Mouse (Mus musculus): Measurements from ENCODE around the gene Kif5a. TPM values are rescaled to one million over a fixed set of nuclear protein-coding genes. Genes with fewer than 3 reads are reported as not detected.

Gene Kif5a
- polyA plus RNA-seq, 1 experiment from 2014 or later = 6.7 TPM

DNA sequence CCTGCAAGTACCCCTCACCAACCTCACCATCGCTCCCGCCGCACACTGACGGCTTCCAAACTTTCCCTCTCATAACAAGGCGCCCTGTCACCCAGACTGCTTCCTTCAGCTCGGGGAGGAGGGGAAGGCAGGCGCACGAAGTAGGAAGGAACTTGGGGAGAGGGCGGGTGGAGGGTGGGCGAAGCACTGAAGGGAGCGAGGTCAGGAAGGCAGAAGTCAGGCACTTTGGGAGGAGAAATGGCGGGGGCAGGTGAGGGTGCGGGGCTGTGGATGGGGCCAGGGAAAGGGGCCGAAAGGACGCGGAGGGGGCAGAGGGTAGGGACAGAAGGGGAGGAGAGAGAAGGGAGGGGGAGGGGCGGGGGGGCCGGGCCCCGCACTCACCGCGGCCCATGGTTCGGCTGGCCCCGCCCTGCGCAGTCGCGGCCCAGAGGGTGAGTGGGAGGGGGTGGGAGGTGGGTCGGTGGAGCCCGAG, 25.2 kb upstream of the Kif5a start:
- WGBS = under 1% methylated on average over 22 of the region's 28 CpGs
- H3K36me3 ChIP-seq = peaks cover 47% of the 10 kb centered on the region
- peak overlapping the region; percentile 70 for H3K4me3 ChIP-seq
- peak; percentile 35 for ATAC-seq (ENCODE audit: insufficient number of reproducible peaks, insufficient read depth, low FRiP score, low TSS enrichment, low read depth)
- peak overlapping the region; percentile 97 for H3K27ac ChIP-seq
- peak overlapping the region; percentile 89 for H3K4me2 ChIP-seq
- no peaks in the 10 kb centered on the region for H3K9me3 ChIP-seq
- H3K9ac ChIP-seq = peak overlapping the region; percentile 84
- no peaks in the 10 kb centered on the region for H3K27me3 ChIP-seq
- peaks cover 74% of the 10 kb centered on the region for H3K4me1 ChIP-seq

DNA sequence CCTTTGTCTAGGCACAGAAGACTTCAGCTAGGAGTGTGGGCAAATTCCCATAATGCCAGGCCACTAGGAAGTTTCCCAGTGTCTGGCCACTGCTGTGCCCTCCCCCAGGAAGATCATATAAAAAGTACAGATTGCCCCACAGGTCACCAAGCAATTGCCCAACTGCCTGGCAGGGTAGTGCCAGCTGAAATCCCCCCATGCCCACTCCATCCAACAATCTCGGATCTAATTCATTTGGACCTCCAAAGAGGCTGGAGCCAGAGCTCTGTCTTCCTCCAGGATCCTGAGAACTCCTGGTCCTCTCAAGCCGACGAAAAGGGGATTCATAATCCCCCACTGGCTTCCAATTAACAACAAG, 24.8 kb upstream of the Kif5a start:
- Histone ChIP-seq H3K4me2 (peak overlapping the region; percentile 89), H3K9ac (peak overlapping the region; percentile 84), H3K27ac (peak overlapping the region; percentile 97), H3K36me3 (peaks cover 47% of the 10 kb centered on the region), H3K9me3 (no peaks in the 10 kb centered on the region), H3K27me3 (no peaks in the 10 kb centered on the region), H3K4me1 (peaks cover 70% of the 10 kb centered on the region), H3K4me3 (peak overlapping the region; percentile 70)
- 1% methylated on average over 3 of the region's 3 CpGs for WGBS
- ATAC-seq (ENCODE audit: insufficient number of reproducible peaks, insufficient read depth, low FRiP score, low TSS enrichment, low read depth) = no peak

DNA sequence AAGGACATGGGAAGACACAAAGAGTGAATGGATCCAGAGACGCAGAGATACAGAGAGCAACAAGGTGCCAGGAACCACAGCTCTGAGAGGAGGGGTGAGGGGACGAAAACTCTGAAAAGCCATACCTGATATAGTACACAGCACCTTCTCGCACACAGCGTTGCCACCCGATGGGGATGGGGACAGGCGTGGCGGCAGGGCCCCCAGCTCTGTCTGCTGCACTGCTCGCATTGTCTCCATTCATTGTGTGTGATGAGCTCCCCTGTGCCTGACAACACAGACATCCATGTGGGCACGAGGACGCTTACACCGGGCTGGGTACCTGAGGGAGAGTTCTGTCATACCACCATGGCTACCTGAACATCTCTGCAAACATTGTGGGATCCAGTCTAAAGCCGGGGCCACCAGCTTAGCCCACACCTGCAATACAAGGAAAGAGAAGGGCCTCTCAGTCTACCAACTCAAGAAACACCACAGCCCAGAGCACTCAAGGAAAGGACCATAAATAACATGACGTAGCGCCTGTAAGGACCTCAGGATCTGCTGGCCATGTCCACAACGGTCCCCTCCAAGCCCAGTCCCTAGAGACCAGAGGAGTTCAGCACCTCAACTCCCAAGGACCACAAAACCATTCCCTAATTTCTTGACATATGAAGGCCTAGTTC, 24.3 kb upstream of the Kif5a start:
- peak overlapping the region; percentile 97 for H3K27ac ChIP-seq
- ATAC-seq (ENCODE audit: insufficient number of reproducible peaks, insufficient read depth, low FRiP score, low TSS enrichment, low read depth) = no peak
- H3K4me3 ChIP-seq = peak overlapping the region; percentile 70
- peak overlapping the region; percentile 89 for H3K4me2 ChIP-seq
- H3K4me1 ChIP-seq = peaks cover 65% of the 10 kb centered on the region
- H3K27me3 ChIP-seq = no peaks in the 10 kb centered on the region
- 80% methylated on average over 15 of the region's 15 CpGs for WGBS
- peaks cover 51% of the 10 kb centered on the region for H3K36me3 ChIP-seq
- peak overlapping the region; percentile 84 for H3K9ac ChIP-seq
- H3K9me3 ChIP-seq = no peaks in the 10 kb centered on the region

DNA sequence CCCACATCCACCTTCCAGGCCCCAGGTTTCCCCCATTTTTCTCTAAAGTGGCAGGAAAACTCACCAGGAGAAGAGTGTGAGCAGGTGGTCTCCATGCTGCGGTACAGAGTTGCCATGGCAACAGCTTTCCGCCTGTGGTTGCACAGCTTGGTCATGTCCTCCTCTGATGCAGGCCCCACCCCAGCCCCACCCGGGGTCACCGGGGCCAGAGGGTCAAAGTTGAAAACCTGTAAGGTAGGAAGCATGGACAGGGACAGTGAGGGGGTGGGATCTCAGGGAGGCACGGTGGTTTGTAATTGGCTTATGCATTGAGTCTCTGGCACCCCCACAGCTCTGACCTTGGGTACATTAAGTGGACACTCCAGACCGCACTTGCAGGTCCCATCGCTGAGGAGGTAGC, 23.6 kb upstream of the Kif5a start:
- Histone ChIP-seq H3K9me3 (no peaks in the 10 kb centered on the region), H3K9ac (peak overlapping the region; percentile 84; the same call in 1 of the 2 replicates), H3K4me2 (peak overlapping the region; percentile 89), H3K4me1 (peaks cover 58% of the 10 kb centered on the region), H3K36me3 (peaks cover 57% of the 10 kb centered on the region), H3K27me3 (no peaks in the 10 kb centered on the region), H3K27ac (no peak overlapping the region), H3K4me3 (peak overlapping the region; percentile 70; the same call in 1 of the 2 replicates)
- ATAC-seq (ENCODE audit: insufficient number of reproducible peaks, insufficient read depth, low FRiP score, low TSS enrichment, low read depth) = no peak
- WGBS = 66% methylated on average over 7 of the region's 7 CpGs

DNA sequence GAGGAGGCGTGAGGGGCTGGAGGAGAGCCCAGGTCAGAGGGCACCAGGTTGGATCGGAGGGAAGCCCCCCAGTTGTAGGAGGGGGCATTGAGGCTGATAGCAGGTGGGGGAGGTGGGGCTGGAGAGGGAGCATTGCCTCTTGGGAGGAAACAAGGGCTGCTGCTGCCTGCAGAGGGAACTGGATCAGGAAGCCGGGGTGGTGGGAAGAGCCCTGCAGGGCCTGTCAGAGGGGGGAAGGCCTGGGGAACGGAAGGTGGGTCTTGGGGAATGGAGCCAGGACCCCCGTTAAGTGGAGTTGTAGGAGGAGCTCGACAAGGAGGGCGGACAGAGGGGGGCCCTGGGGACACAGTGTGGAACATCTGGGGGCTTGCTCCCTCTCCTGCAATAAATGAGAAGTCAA, 23.0 kb upstream of the Kif5a start:
- peaks cover 53% of the 10 kb centered on the region for H3K4me1 ChIP-seq
- no peaks in the 10 kb centered on the region for H3K9me3 ChIP-seq
- 78% methylated on average over 7 of the region's 7 CpGs for WGBS
- H3K4me2 ChIP-seq = peak overlapping the region; percentile 89
- H3K27ac ChIP-seq = no peak overlapping the region
- no peak for ATAC-seq (ENCODE audit: insufficient number of reproducible peaks, insufficient read depth, low FRiP score, low TSS enrichment, low read depth)
- H3K36me3 ChIP-seq = peaks cover 63% of the 10 kb centered on the region
- peak overlapping the region; percentile 70; the same call in 1 of the 2 replicates for H3K4me3 ChIP-seq
- H3K9ac ChIP-seq = peak overlapping the region; percentile 58; the same call in 1 of the 2 replicates
- H3K27me3 ChIP-seq = no peaks in the 10 kb centered on the region

DNA sequence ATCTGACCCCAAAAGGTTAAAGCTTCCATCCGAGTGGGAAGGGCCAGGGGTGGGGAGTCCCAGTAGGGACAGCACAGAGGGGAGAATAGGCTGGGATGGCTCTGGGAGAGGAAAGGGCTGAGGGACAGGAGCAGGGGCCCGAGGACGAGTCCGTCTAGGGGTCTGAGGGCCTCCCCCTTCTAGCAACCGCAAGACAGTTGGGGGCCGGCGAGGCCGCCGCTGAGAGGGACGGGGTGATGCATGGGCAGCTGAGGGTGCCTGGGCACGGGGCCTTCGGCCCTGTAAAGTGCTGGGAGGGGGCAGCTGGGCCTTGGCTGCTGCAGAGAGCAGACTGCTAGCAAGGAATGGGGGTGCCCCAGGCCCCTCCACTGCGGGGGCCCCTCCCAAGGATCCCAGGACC, 22.5 kb upstream of the Kif5a start:
- H3K9ac ChIP-seq = peak overlapping the region; percentile 58
- peaks cover 53% of the 10 kb centered on the region for H3K4me1 ChIP-seq
- H3K4me3 ChIP-seq = peak overlapping the region; percentile 70; the same call in 1 of the 2 replicates
- H3K9me3 ChIP-seq = no peaks in the 10 kb centered on the region
- no peak for ATAC-seq (ENCODE audit: insufficient number of reproducible peaks, insufficient read depth, low FRiP score, low TSS enrichment, low read depth)
- H3K27ac ChIP-seq = no peak overlapping the region
- no peaks in the 10 kb centered on the region for H3K27me3 ChIP-seq
- peaks cover 68% of the 10 kb centered on the region for H3K36me3 ChIP-seq
- WGBS = 67% methylated on average over 13 of the region's 13 CpGs
- peak overlapping the region; percentile 89; the same call in 1 of the 2 replicates for H3K4me2 ChIP-seq

DNA sequence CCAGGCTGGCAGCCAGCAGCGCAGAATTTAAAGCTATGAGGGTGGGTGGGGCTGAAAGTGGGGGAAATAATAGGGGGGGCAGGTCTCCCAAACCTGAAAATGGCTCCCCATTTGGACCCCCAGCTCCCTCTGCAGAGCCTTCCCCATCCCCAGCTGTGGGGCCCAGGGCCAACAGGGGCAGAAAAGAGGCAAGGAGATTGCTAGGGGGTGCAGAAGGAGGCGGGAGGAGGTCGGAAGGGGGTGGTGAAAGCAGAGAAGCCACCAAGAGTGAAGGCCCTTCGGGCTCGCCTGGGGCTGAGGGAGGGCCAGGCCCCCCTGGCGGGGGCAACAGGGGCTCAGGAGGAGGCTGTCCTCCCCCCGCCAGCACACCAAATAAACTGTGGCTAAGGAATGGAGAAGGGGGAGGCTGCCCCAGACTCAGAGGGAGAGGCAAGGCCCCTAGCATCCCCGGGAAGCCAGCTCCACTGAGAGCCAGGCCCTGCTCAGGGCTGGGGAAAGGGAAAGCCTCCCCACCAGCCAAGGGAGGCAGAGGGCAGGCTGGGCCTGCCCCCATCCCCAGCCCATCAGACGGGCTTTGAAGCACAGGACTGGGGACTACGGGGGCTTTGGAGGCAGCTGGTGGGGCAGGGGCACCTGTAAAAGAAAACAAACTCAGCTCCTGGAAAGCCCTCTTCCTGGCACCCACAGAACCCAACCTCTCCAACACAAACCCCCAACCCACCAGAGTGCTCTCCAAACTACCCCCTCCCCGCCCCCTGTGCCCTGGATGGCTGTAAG, 21.8 kb upstream of the Kif5a start:
- ATAC-seq (ENCODE audit: insufficient number of reproducible peaks, insufficient read depth, low FRiP score, low TSS enrichment, low read depth) = no peak
- Histone ChIP-seq H3K36me3 (peaks cover 75% of the 10 kb centered on the region), H3K4me2 (0 out of 2 replicates have a peak overlapping the region, but pooled peaks have one; percentile 3), H3K27ac (peak overlapping the region; percentile 45), H3K4me1 (peaks cover 51% of the 10 kb centered on the region), H3K9ac (peak overlapping the region; percentile 58), H3K27me3 (no peaks in the 10 kb centered on the region), H3K9me3 (no peaks in the 10 kb centered on the region), H3K4me3 (no peak overlapping the region)
- 65% methylated on average over 11 of the region's 11 CpGs for WGBS

DNA sequence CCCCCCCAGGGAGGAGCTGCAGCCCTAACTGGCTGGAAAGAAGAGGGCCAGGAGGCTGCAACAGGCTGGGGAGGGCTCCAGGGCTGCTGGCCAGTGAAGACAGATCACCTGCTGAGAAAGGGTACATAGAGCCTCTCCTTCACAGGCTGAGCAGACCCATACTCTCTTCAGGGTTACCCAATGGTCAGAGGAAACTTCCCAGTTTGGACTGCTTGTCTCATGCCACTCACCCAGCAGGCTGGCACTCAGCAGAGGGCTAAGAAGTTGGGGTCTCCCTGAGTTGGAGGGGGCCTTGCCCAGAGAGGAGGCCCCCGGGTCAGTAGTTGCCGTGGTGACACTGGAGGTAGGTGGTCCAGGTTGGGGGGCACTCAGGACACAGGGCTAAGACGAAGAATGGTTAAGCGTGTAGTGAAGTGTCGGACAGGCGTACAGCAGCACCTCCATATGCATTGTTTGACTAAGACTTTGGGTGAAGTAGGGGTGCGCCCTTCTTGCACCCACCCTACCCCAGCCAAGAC, 21.0 kb upstream of the Kif5a start:
- ATAC-seq (ENCODE audit: insufficient number of reproducible peaks, insufficient read depth, low FRiP score, low TSS enrichment, low read depth) = no peak
- Histone ChIP-seq H3K4me1 (peaks cover 44% of the 10 kb centered on the region), H3K27me3 (no peaks in the 10 kb centered on the region), H3K9me3 (no peaks in the 10 kb centered on the region), H3K36me3 (peaks cover 83% of the 10 kb centered on the region), H3K27ac (peak overlapping the region; percentile 45; the same call in 1 of the 2 replicates), H3K4me3 (no peak overlapping the region), H3K4me2 (no peak overlapping the region), H3K9ac (no peak overlapping the region)
- 89% methylated on average over 7 of the region's 7 CpGs for WGBS

DNA sequence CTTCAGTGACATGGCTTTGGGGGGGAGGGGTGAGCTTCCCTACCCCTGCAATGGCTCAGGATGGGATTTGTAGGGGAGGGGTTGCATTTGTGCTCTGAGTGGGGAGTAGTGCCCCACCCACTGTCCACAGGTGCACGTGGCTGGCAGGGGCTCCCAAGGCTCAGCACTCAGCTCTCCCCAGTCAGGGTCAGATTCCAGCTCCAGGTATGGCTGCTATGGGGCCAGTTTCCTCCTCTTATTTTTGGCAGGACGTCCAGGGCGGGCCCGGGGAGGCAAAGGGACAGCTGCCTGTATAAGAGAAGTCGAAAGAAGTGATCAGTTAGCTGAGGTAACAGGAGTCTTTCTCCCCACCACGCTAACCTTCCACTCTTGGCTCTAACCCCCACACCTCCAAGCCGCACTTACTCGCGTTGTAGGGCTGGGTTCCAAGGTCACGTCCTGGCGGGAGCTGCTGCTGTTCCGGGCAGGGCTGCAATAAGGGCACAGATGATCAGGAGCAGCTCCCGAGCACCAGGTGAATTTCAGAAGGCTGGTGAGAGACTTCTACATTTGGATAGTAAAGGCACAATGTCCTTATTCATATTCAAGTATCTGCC, 19.6 kb upstream of the Kif5a start:
- ATAC-seq (ENCODE audit: insufficient number of reproducible peaks, insufficient read depth, low FRiP score, low TSS enrichment, low read depth) = no peak
- H3K27me3 ChIP-seq = no peaks in the 10 kb centered on the region
- H3K4me1 ChIP-seq = peaks cover 39% of the 10 kb centered on the region
- H3K27ac ChIP-seq = no peak overlapping the region
- no peak overlapping the region for H3K9ac ChIP-seq
- WGBS = 87% methylated on average over 13 of the region's 13 CpGs
- peaks cover 97% of the 10 kb centered on the region for H3K36me3 ChIP-seq
- H3K9me3 ChIP-seq = no peaks in the 10 kb centered on the region
- no peak overlapping the region for H3K4me2 ChIP-seq
- H3K4me3 ChIP-seq = no peak overlapping the region

DNA sequence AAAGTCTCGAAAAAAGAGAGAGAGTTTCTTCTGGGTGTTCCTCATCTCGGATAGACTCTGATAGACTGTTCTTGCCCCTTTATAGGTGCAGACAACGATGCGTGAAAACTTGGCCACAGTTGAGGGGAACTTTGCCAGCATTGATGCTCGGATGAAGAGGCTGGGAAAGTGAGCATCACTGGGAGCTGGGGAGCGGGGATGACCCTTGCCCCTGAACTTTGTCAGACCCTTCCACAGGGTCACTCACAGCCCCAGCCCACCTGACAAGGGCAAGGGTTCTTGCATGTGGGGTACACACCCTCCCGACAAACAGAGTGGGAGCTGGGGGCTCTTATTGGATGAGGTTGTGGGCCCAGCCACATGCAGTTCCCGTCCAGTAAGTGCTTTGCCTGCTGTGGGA, 18.2 kb upstream of the Kif5a start:
- Histone ChIP-seq H3K4me3 (no peak overlapping the region), H3K36me3 (peaks cover 100% of the 10 kb centered on the region), H3K9me3 (no peaks in the 10 kb centered on the region), H3K27ac (no peak overlapping the region), H3K4me1 (peaks cover 25% of the 10 kb centered on the region), H3K4me2 (no peak overlapping the region), H3K27me3 (no peaks in the 10 kb centered on the region), H3K9ac (no peak overlapping the region)
- no peak for ATAC-seq (ENCODE audit: insufficient number of reproducible peaks, insufficient read depth, low FRiP score, low TSS enrichment, low read depth)
- 87% methylated on average over 8 of the region's 8 CpGs for WGBS

DNA sequence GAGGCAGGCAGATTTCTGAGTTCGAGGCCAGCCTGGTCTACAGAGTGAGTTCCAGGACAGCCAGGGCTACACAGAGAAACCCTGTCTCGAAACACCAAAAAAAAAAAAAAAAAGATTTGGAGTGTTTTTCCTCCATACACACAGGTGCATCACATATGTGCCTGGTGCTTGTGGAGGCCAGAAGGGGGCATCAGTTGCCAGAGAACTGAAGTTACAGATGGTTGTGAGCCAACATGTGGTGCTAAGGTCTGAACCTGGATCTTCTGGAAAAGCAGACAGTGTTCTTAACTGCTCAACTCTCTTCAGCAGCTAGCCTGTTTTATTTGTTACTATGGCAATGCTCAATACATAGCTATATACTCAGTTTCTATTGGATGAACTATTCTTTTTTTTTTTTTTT, 16.6 kb upstream of the Kif5a start:
- Histone ChIP-seq H3K36me3 (peaks cover 100% of the 10 kb centered on the region), H3K27ac (no peak overlapping the region), H3K4me2 (no peak overlapping the region), H3K9ac (no peak overlapping the region), H3K4me1 (peaks cover 9% of the 10 kb centered on the region), H3K9me3 (no peaks in the 10 kb centered on the region), H3K4me3 (no peak overlapping the region), H3K27me3 (no peaks in the 10 kb centered on the region)
- WGBS = 83% methylated on average over 2 of the region's 2 CpGs
- no peak for ATAC-seq (ENCODE audit: insufficient number of reproducible peaks, insufficient read depth, low FRiP score, low TSS enrichment, low read depth)
